Mouse (Mus musculus): ENCODE measurements around the gene Col4a1.

Col4a1 gene

GRCm38 (mm10) chr8:11298531-11299316, 13.9 kb downstream of the Col4a1 start:
- DNase-seq (ENCODE audit: low spot score) = no peak

DNA sequence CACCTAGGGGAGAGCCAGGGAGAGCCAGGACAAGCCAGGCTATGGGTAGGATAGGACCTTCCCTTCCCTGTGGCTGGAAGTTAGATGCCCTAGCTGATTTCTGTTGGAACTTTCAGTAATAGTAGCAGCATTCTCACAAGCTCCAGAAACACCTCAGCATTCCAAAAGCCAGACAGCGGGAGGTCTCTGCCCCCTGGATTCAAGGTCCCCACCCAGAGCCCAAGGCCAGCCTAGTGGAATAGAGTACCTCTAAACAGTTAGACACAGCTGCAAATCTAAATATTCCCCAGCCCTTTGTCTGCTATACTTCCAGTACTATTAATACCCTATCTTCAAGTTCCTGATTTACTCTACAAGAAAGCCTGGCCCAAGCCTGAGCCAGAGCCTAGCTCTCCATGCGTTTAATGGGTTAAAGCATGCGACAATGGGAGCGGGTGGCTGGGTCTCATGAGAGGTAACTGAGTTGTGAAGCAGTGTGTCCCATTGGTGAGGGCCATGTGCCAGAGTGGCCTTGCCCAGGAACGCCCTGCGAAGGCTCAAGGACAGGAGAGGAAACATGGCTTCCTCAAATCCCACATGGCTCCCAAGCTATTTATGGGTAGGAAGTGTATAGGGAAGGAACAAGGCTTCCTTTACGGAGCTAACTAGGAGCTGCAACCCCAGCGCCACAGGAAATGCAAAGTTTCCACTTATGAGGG, 15.3 kb downstream of the Col4a1 start:
- DNase-seq (ENCODE audit: low spot score) = no peak

GRCm38 (mm10) chr8:11296282-11296943, 16.2 kb downstream of the Col4a1 start:
- DNase-seq (ENCODE audit: low spot score) = no peak

- DNase-seq (ENCODE audit: low spot score) = no peak
Measured at GRCm38 (mm10) chr8:11292611-11293010, 20.0 kb downstream of the Col4a1 start.

GRCm38 (mm10) chr8:11290533-11290932, 22.1 kb downstream of the Col4a1 start:
- no peak for DNase-seq (ENCODE audit: low spot score)

DNA sequence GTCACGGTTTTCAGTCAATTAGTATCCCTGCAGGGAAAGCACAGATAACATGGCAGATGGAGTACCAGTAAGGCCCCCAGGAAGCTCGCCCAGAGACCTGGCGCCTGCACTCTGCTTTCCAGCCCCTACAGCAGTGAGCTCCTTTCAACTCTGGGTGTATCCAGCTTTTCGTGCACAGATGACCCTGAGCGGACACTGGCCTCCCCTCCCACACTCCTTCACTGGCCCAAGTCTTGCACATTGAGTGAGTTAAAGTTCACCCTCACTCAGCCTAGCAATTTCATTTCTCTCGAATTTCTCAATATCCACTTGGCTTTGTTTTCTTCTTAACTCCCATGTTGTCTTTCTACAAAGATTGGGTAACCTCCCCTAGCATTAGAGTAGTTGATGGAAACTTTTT, 24.3 kb downstream of the Col4a1 start:
- DNase-seq (ENCODE audit: low spot score) = no peak

DNA sequence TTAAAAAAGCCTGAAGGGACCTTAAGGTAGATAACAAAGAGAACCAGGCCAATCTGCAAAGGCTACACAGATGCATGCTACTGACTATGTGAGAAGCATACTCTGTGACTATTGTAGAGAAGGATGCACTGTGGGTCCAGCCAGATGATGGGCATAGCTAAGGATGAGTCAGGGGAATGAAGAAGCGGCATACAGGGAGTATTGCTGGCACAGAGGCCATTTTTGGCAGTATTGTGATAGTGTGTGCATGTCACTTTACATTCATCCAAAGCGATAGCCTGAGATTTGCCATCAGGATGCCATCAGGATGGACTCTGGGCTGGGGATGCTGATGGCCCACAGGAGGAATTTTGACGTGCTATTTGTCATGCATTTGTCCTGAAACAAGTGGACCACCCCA, 25.5 kb downstream of the Col4a1 start:
- DNase-seq (ENCODE audit: low spot score) = no peak

- DNase-seq (ENCODE audit: low spot score) = no peak
Measured at GRCm38 (mm10) chr8:11285437-11285836, 27.2 kb downstream of the Col4a1 start.

- no peak for DNase-seq (ENCODE audit: low spot score)
Measured at GRCm38 (mm10) chr8:11283217-11283616, 29.4 kb downstream of the Col4a1 start.

DNA sequence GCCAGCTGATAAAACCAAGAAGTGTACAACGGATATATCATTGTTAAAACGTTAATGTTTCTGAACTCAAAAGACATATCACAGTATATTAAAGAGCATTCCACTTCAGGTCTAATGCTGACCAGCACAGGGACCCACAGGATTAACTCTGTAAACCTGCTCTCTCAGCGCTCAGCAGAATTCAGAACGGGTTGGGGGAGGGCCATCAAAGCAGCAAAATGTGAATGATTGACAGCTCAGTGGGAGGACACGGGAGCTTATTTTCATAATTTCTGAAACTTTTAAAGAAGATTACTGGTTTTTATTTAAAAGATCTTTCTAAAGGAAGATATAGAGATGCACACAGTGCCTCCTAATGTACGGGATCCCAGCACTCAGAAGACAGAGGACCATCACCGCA, 29.9 kb downstream of the Col4a1 start:
- DNase-seq (ENCODE audit: low spot score) = no peak

DNA sequence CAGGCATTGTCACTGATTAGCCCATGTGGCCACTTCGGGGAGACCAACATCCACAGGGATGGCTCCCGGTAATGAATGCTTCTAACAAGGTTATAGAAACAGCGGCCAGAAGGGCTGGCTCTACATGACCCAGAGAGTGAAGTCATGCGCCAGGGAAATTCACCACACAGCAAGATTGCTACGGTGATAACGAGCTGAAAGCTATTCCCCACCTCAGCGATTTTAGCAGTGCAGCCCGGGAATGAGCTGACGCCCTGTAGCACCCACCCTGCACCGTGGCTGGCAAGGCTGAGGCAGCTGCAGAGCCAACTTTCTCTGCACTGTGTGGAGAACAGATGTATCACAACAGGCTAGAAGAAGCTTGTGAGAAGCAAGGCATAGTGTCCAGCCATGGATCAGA, 30.5 kb downstream of the Col4a1 start:
- no peak for DNase-seq (ENCODE audit: low spot score)

- no peak for DNase-seq (ENCODE audit: low spot score)
Measured at GRCm38 (mm10) chr8:11280721-11281268, 31.8 kb downstream of the Col4a1 start.

GRCm38 (mm10) chr8:11279296-11279826, 33.3 kb downstream of the Col4a1 start:
- no peak for DNase-seq (ENCODE audit: low spot score)

- no peak for DNase-seq (ENCODE audit: low spot score)
Measured at GRCm38 (mm10) chr8:11278101-11278611, 34.5 kb downstream of the Col4a1 start.

DNA sequence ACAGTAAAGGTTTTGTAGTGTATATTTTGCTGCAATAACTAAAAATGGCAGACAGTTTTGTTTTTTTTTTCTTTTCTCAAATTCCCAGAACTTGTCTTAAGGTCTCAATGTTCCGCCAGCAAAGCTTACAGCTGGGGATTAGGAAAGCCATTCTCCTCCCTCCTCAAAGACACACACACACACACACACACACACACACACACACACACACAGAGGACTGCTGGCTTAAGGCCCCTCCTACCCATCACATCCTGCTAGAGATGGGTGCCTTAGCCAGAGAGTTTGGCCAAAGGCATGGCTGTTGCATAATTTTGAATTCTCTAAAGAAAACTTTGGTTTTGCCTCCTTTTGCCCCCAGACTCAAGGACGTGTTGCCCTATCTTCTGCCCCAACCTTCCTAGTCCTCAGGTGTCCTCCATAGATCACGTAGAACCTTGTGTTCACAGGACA, 35.0 kb downstream of the Col4a1 start:
- DNase-seq (ENCODE audit: low spot score) = no peak

- no peak for DNase-seq (ENCODE audit: low spot score)
Measured at GRCm38 (mm10) chr8:11276286-11276685, 36.3 kb downstream of the Col4a1 start.

DNA sequence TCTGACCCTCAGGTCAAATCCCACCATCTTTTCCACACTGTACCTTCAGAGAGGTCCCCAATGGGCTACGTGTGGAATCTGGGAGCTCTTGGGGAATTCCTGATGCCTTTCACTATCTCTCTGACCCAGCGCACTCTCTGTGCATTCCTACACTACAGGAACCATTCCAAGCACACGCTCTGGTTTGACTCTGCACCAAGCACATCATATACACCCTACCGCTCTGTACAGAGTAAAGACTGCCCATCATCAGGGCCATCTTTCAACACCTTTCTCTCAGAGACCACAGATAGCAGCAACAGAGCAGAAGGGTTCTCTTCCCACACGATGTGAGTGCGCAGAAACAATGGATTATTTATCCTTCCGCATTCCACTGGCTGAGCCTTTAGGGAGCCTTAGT, 38.2 kb downstream of the Col4a1 start:
- DNase-seq (ENCODE audit: low spot score) = no peak

DNA sequence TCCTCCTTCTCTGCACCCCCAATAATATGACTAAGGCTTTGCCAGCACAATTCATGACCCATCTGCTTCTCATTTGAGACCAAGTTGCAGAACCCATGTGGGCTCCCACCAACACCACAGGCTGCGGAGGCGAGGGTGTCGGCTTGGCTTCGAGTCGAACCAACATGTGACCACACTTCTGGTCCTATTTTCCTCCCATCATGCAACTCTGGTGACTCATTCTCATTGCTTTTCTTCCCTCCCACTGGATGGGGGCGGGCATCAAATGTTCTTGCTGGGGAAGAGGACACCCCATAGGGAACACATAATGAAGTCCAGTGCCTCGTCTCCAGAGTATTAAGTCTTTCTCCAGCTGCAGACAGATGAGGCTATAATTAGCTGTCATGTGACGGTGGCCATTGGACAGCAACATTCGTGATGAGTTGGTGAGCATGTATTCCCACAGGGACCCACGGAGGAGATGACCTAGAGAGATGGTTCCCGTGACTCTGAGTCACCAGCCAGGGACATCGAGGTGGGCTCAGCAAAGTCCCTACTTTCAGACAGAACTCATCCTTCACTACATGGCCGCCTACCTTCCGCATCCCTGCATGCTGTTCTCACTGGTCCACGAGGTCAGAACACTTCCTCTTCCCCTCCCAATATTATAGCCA, 39.0 kb downstream of the Col4a1 start:
- DNase-seq (ENCODE audit: low spot score) = peak; percentile 88

- DNase-seq (ENCODE audit: low spot score) = no peak
Measured at GRCm38 (mm10) chr8:11272205-11272604, 40.4 kb downstream of the Col4a1 start.

GRCm38 (mm10) chr8:11270826-11271225, 41.8 kb downstream of the Col4a1 start:
- DNase-seq (ENCODE audit: low spot score) = no peak

DNA sequence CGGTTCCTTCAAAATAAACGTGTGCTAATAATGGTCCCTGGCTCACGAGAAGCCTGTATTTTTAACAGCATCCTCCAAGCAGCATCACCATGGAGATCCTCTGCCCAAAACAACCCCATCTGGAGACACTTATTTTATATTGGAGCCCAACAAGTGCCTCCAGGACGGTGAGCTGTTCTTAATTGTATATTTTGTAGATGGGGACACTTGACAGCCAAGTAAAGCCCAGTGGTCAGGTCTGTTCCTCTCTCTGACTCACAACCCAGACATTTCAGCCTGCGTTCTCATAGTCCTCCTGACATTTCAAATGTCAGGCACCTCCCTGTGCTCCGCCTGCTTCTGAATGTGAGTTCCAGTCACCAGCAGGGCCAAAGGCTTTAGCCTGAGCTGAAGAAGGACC, 43.9 kb downstream of the Col4a1 start:
- no peak for DNase-seq (ENCODE audit: low spot score)

DNA sequence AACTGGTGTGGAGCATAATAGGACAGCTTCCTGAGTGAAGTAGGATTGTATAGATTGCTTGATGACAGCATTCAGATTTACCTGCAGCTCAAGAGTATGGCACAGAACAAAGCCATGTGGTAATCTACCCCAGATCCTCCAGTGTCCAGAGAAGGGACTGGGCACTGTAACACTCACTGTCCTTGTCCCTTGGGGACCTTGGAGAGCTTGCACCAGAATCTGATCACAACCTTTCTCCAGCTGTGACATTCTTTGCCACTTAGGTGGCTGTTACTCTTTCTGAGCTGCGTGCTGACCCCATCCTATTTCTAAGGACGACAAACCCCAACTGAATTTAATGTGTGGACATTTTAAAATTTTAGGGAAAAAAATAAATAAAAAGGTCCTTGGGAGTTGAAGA, 46.2 kb downstream of the Col4a1 start:
- no peak for DNase-seq (ENCODE audit: low spot score)

All from layer of hippocampus, adult 11-12 months (tissue).